Mouse (Mus musculus): ENCODE results near the gene Dcaf6. TPM values are rescaled to one million over a fixed set of nuclear protein-coding genes. Genes with fewer than 3 reads are reported as not detected.

Gene Dcaf6
- total RNA-seq, 1 experiment from 2014 or later, result 14.7 TPM

- peak; percentile 69 for ATAC-seq (replicated peaks; ENCODE audit: low read depth, poor library complexity, severe bottlenecking)
These were observed 178.7 kb downstream of the Dcaf6 start for GRCm38 (mm10) chr1:165281351-165282221.

- no peak for ATAC-seq (replicated peaks; ENCODE audit: low read depth, poor library complexity, severe bottlenecking)
These were observed 179.5 kb downstream of the Dcaf6 start for GRCm38 (mm10) chr1:165280741-165281140.

Other genes starting within 250 kb of the Dcaf6 start
- 79.0 and 80.1 TPM in 2 replicates for gene Tiprl, start 223.5 kb downstream of the Dcaf6 start, total RNA-seq (2017)
- 0.64 and 1.1 TPM in 2 replicates for gene Gpr161, start 164.7 kb downstream of the Dcaf6 start, total RNA-seq (2017)
- 63.1 and 72.4 TPM in 2 replicates for gene Mpc2, start 162 bp upstream of the Dcaf6 start, total RNA-seq (2017)
- gene Adcy10, start 24.7 kb upstream of the Dcaf6 start, total RNA-seq (2017), result not detected in 2 replicates
- 2.0 and 9.5 TPM in 2 replicates for gene Mpzl1, start 174.1 kb upstream of the Dcaf6 start, total RNA-seq (2017)
- 83.0 and 83.6 TPM in 2 replicates for gene Rcsd1, start 249.3 kb upstream of the Dcaf6 start, total RNA-seq (2017)